ENCODE assay signal across 31 mouse cellular contexts in the genomic region with DNA sequence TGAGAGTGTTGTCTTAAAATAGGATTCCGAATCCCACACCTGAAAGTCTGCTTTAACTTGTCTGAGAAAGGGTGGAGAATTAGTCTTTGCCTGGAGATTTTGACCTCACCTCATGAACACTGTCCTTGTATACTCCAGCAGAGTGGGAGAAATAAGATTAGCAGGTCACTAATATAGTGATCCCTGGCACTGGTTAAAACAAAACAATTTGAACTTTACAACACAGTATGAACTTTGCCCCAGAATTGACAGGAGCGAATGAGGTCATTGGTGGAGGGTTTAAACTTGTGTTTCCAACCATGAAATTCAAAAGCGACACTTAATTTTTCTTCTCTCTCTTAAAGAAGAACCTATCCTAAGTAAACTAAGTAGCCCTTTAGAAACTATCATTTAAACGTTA. TPM values are rescaled to one million over a fixed set of nuclear protein-coding genes. Genes with fewer than 3 reads are reported as not detected.
DNase-seq lines count a peak whose midpoint lies in the region; ATAC-seq lines count a peak whose summit lies in the region.
"Had no signal": no experiment of that assay in that cellular context is flagged by ENCODE, and none has a peak within 500 bp of the region (broad histone marks: within the 10 kb centered on the region; RNA-seq: fewer than 3 reads in every experiment).

No protein-coding gene starts in this region.

- intact Hi-C loops in heart, postnatal 36 days (cut with DNase I) = no loop called here

- H3K9me3 ChIP-seq in kidney, embryonic 16.5 days (ENCODE audit: low read length) = no peaks in the 10 kb centered on the region
- H3K9me3 ChIP-seq: embryonic facial prominence, embryonic 10.5 days; embryonic facial prominence, embryonic 13.5 days; forebrain, embryonic 12.5 days; forebrain, embryonic 15.5 days; heart, embryonic 10.5 days; heart, embryonic 13.5 days; hindbrain, embryonic 12.5 days; hindbrain, embryonic 15.5 days had no signal

- H3K36me3 ChIP-seq in kidney, embryonic 16.5 days (ENCODE audit: insufficient read depth, low read length) = no peaks in the 10 kb centered on the region
- H3K36me3 ChIP-seq: embryonic facial prominence, embryonic 10.5 days; embryonic facial prominence, embryonic 13.5 days; forebrain, embryonic 12.5 days; forebrain, embryonic 15.5 days; heart, embryonic 10.5 days; heart, embryonic 13.5 days; hindbrain, embryonic 12.5 days; hindbrain, embryonic 15.5 days had no signal

- 71% methylated on average over 4 of the region's 4 CpGs for WGBS in kidney, embryonic 16.5 days

- H3K4me1 ChIP-seq in kidney, embryonic 16.5 days (ENCODE audit: insufficient read depth, low read length) = peaks cover 5% of the 10 kb centered on the region; the same call in 1 of the 2 replicates
- H3K4me1 ChIP-seq in brown adipose tissue, adult 24 weeks (ENCODE audit: control insufficient read depth, insufficient read depth, insufficient read length, low read length) = 0 out of 2 replicates have a peak, but pooled peaks cover 3% of the 10 kb centered on the region
- H3K4me1 ChIP-seq: forebrain, embryonic 12.5 days; forebrain, embryonic 15.5 days; heart, embryonic 13.5 days; hindbrain, embryonic 12.5 days; hindbrain, embryonic 15.5 days had no signal

- no peak for ATAC-seq in kidney, embryonic 16.5 days (ENCODE audit: low FRiP score, low TSS enrichment)
- ATAC-seq: CD4-positive, CD25-positive, alpha-beta regulatory T cell, adult 4 months; forebrain, embryonic 15.5 days had no signal

- no peak overlapping the region for H3K9ac ChIP-seq in kidney, embryonic 16.5 days (replicated peaks; ENCODE audit: low read length)
- H3K9ac ChIP-seq: embryonic facial prominence, embryonic 13.5 days; forebrain, embryonic 12.5 days; forebrain, embryonic 15.5 days; heart, embryonic 13.5 days; hindbrain, embryonic 12.5 days; hindbrain, embryonic 15.5 days had no signal

- H3K27me3 ChIP-seq in kidney, embryonic 16.5 days (ENCODE audit: insufficient read depth, low read length) = no peaks in the 10 kb centered on the region
- H3K27me3 ChIP-seq: embryonic facial prominence, embryonic 13.5 days; forebrain, embryonic 12.5 days; forebrain, embryonic 15.5 days; heart, embryonic 13.5 days; hindbrain, embryonic 12.5 days; hindbrain, embryonic 15.5 days had no signal

- peak; percentile 6 for DNase-seq in heart, adult 11 months
- DNase-seq in heart, postnatal 36 days = no peak
- DNase-seq in kidney, adult 8-10 months = peak; percentile 34 to 63
- DNase-seq in kidney, postnatal 14 days = peak; percentile 42
- no peak for DNase-seq in kidney, postnatal 10 days
- no peak for DNase-seq in B cell, adult 2 months
- DNase-seq: adrenal gland, adult 8-10 months; cerebellum, adult 11-12 months; cerebellum, adult 8-10 months; cerebellum, postnatal 10 days; cerebellum, postnatal 36 days; embryo, embryonic 11 days; gastrocnemius, postnatal 25 days; heart, adult 2 months; heart, postnatal 14 days had no signal

- H3K27ac ChIP-seq in kidney, embryonic 16.5 days (ENCODE audit: low read length) = no peak overlapping the region
- peak overlapping the region; percentile 70 for H3K27ac ChIP-seq in brown adipose tissue, adult 24 weeks (replicated peaks; ENCODE audit: low read depth, low read length)
- H3K27ac ChIP-seq: embryonic facial prominence, embryonic 10.5 days; embryonic facial prominence, embryonic 13.5 days; forebrain, embryonic 12.5 days; forebrain, embryonic 15.5 days; heart, adult 2 months; heart, embryonic 10.5 days; heart, embryonic 13.5 days; hindbrain, embryonic 12.5 days; hindbrain, embryonic 15.5 days had no signal

- H3K4me3 ChIP-seq in kidney, embryonic 16.5 days (ENCODE audit: low read length) = no peak overlapping the region
- H3K4me3 ChIP-seq in brown adipose tissue, adult 24 weeks (ENCODE audit: insufficient read depth, low read depth, low read length) = no peak overlapping the region
- H3K4me3 ChIP-seq: embryonic facial prominence, embryonic 10.5 days; embryonic facial prominence, embryonic 13.5 days; erythroblast, embryonic 14.5 days; forebrain, embryonic 12.5 days; forebrain, embryonic 15.5 days; heart, adult 2 months; heart, embryonic 10.5 days; heart, embryonic 13.5 days; hindbrain, embryonic 12.5 days; hindbrain, embryonic 15.5 days had no signal

- no peak overlapping the region for H3K4me2 ChIP-seq in kidney, embryonic 16.5 days (replicated peaks; ENCODE audit: low read depth, low read length)
- H3K4me2 ChIP-seq: embryonic facial prominence, embryonic 13.5 days; forebrain, embryonic 12.5 days; forebrain, embryonic 15.5 days; heart, embryonic 13.5 days; hindbrain, embryonic 12.5 days; hindbrain, embryonic 15.5 days had no signal

RNA-seq across cellular contexts. Expression of a gene that starts 3.4 kb away (rescaled TPM):
- 1 to 10 TPM in 1 of 2 experiments, under 1 TPM in 1; 0.79 to 2.6 TPM for total RNA-seq in heart, postnatal 36 days (2021)
- 0.45 and 0.78 TPM in 2 replicates for polyA plus RNA-seq in kidney, embryonic 16.5 days (2015; fragmentation: Nextera tagmentation; extraction: Ambion mirVana)
- 103 and 115 TPM in 2 replicates for polyA plus RNA-seq in brown adipose tissue, adult 24 weeks (2012; ENCODE audit: insufficient read depth, insufficient read length, missing spikeins)
- total RNA-seq: hematopoietic stem cell, adult 5-6 weeks; MEL had no signal
- polyA plus RNA-seq: C2C12; embryonic facial prominence, embryonic 10.5 days; erythroblast, embryonic 14.5 days; forebrain, embryonic 15.5 days; heart, embryonic 16.5 days had no signal

Comparison
In these comparisons a context has a peak if more than half of its experiments do, and no peak if none do; other contexts are left out.
1. DNase-seq: peak in heart, adult 11 months (single experiment), kidney, adult 8-10 months (2 of 2) and kidney, postnatal 14 days (single experiment); none in heart, postnatal 36 days (0 of 2), kidney, postnatal 10 days (single experiment) and B cell, adult 2 months (0 of 2).
2. RNA of a gene that starts 3.4 kb away (polyA plus RNA-seq): 103 to 115 TPM in brown adipose tissue, adult 24 weeks; 0.45 to 0.78 TPM in kidney, embryonic 16.5 days; every median in the first group is over 10 times any median in the second.